Mouse (Mus musculus): ENCODE measurements around the gene Emp1.

Emp1 gene

DNA sequence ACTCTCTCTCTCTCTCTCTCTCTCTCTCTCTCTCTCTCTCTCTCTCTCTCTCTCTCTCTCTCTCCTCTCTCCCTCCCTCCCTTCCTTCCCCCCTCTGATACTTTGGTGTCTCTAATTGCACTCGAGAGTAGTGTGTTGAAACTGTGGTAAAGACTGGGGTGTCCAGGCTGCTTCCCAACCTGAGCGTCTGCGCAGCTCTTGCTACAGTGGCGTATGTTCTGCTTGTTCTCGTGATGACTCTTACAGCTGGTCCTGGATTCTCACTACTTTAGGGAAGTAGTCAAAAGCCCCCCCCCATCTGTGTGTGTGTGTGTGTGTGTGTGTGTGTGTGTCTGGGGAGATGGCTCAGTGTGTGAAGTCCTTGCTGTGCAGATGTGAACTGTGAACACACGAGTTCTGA lies 50.3 kb downstream of the Emp1 start:
- DNase-seq: no peak

DNA sequence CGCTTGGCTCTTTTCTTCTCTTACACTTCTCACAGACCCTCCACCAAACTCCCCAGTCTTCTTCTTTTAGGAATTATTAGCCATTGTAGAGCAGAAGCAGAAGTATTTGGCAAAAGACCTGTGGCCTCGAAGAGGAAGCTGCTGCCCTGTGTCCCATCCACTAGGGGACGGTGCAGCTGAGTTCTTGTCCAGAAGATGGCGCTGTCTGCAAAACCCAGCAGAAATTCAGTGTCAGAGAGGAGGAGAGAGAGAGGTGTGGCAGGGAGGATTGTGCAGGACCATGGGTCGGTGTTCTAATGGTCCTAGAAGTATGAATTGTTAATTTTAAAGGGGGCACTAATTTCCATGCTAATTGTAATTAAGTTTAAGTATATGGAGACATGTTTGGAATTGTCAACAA lies 55.1 kb downstream of the Emp1 start:
- DNase-seq: peak; percentile 38 to 66

DNA sequence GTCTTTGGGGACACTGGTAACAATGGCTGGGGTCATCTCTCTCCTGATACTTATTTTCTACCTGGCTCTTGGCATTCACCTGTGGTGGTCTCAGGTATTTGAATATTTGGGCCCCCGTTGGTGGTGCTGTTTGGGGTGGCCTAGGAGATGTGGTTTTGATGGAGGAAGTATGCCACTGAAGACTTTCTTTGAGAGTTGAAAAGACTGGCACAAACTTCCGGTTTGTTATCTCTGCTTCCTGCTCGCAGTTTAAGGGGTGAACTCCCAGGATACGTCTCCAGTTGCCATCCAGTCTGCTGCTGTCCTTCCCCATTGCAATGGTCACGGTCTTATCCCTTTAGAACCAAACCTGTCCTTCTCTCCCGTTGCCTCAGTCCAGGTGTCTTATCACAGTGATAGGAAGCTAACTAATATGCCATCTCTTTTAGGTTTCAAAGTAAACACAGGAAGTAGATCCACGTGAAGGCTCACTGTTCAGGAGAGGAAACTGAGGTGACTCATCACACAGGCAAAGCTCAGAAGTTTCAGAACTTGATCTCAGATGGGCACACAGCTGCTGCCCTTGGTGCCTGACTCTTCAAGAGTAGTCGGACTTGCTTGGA lies 56.0 kb downstream of the Emp1 start:
- DNase-seq: no peak

DNA sequence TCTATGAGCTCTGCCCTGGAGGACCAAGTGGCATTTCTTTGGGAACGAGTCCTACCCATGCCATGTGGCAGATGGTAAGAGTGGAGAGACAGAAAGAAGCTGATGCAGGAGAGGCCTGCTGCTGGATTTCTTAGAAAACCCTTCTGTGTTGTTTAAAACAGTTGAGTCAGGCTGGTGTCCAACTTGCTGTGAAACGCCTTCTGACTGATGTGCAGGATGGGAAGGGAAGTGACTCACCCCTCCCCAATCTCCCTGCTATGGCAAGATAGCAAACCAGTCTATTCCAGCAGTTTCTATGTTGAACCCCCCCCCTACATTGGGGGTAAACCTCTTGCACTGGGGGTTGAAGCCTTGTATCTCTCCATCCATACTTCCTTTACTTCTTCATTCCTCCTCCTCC lies 65.9 kb downstream of the Emp1 start:
- DNase-seq: no peak

DNA sequence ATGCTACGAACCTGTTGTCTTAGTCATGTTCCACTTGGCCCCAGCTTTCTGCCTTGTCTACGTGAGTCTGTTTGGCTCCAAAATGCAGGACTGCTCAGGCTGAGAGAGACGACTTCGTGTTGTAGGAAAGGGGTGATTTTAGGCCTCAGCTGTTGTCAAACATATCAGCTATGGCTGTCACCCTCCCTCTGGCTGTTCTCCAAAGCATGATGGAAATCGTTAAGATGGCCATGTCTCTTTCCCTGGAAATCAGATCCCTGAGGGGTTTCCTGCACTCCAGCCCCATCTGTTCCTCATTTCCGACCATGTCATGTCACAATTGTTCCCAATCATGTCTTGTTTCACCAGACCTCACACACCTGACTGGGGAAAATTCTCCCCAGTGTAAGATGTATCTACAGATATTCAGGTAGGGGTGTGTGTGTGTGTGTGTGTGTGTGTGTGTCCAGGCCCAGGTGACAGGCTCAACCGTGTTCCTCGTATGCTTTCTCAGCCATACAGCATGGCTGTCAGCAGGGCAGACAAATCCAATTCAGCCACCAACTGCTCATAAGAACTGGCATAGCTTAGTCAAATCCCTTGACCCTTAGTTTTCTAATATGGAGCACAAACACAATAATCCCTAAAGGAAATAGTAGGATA lies 67.0 kb downstream of the Emp1 start:
- no peak for DNase-seq

DNA sequence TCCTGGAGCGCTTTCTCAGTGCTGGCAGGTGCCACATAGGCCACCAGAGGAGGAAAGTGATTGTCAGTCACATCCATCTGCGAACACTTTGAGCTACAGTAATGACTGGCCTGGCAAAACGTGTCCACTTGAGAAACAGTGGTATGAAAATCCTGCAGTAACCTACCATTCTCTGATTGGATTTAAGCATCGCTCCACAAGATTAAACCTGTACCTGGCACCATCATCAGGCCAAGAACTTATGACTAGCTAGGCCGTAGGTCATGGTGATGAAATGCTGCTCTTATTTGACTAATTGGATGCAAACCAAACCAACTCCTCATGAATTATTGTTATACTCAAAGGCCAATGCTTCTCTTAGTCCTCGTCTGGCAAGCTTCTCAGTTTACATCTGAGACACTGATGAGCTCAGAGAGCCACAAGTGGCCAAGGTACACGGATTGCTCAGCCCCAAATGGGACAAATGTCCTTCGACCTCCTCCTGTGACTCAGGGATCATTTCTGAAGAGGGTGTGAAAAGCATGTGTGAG lies 68.2 kb downstream of the Emp1 start:
- DNase-seq: no peak

Data from lung, postnatal 4 days (tissue).